10 mouse cellular contexts compared by ENCODE assay signal in genomic region chr8:96362853-96363445, GRCm38 (mm10).
DNase-seq lines count a peak whose midpoint lies in the region; ATAC-seq and TF ChIP-seq lines count a peak whose summit lies in the region.
"Had no signal": no experiment of that assay in that cellular context is flagged by ENCODE, and none has a peak within 500 bp of the region (broad histone marks: within the 10 kb centered on the region; RNA-seq: fewer than 3 reads in every experiment).

No protein-coding gene starts in this region.

- H3K27me3 ChIP-seq in heart, embryonic 13.5 days (replicated peaks) = no peaks in the 10 kb centered on the region
- H3K27me3 ChIP-seq in hindbrain, embryonic 12.5 days = no peaks in the 10 kb centered on the region
- no peaks in the 10 kb centered on the region for H3K27me3 ChIP-seq in thymus, adult 2 months (ENCODE audit: control insufficient read depth, insufficient read depth, low read length)

- 35% methylated on average over 14 of the region's 14 CpGs for WGBS in heart, embryonic 13.5 days
- 21% methylated on average over 14 of the region's 14 CpGs for WGBS in hindbrain, embryonic 12.5 days
- 76% methylated on average over 14 of the region's 14 CpGs for WGBS in thymus, adult 2 months

- no peak for TF ChIP-seq POLR2A in thymus, adult 2 months (IDR thresholded peaks at IDR 0.05; ENCODE audit: control insufficient read depth, extremely low read depth, insufficient read depth, low read length, poor library complexity)

- H3K36me3 ChIP-seq in heart, embryonic 13.5 days = no peaks in the 10 kb centered on the region
- no peaks in the 10 kb centered on the region for H3K36me3 ChIP-seq in hindbrain, embryonic 12.5 days
- H3K36me3 ChIP-seq in thymus, adult 2 months (ENCODE audit: control insufficient read depth, insufficient read depth, low read length) = no peaks in the 10 kb centered on the region

- no peak for DNase-seq in heart, postnatal 36 days
- DNase-seq in adrenal gland, adult 18-20 months (ENCODE audit: low spot score in 2 of 2) = peak; percentile 18 to 20
- DNase-seq in mesoderm, embryonic 11.5 days (ENCODE audit: low read depth, low spot score) = peak; percentile 26
- no peak for DNase-seq in layer of hippocampus, adult 8-10 months (ENCODE audit: low spot score in 2 of 2)
- no peak for DNase-seq in thymus, adult 2 months
- no peak for DNase-seq in layer of hippocampus, adult 11-12 months (ENCODE audit: low spot score)
- DNase-seq: B cell, adult 2 months; gastrocnemius, postnatal 36 days had no signal

- peaks cover 8% of the 10 kb centered on the region; the same call in 1 of the 2 replicates for H3K4me1 ChIP-seq in heart, embryonic 13.5 days
- H3K4me1 ChIP-seq in hindbrain, embryonic 12.5 days = peaks cover 5% of the 10 kb centered on the region; the same call in 1 of the 2 replicates
- no peaks in the 10 kb centered on the region for H3K4me1 ChIP-seq in thymus, adult 2 months (replicated peaks; ENCODE audit: control insufficient read depth, insufficient read depth, low read length)

- H3K27ac ChIP-seq in heart, embryonic 13.5 days (replicated peaks) = no peak overlapping the region
- H3K27ac ChIP-seq in hindbrain, embryonic 12.5 days = no peak overlapping the region
- H3K27ac ChIP-seq in thymus, adult 2 months (ENCODE audit: control insufficient read depth, insufficient read depth, low read length) = no peak overlapping the region

- intact Hi-C loops in heart, postnatal 36 days (cut with DNase I) = no loop called here

- H3K9me3 ChIP-seq in heart, embryonic 13.5 days = no peaks in the 10 kb centered on the region
- no peaks in the 10 kb centered on the region for H3K9me3 ChIP-seq in hindbrain, embryonic 12.5 days (replicated peaks)

- TF ChIP-seq CTCF in thymus, adult 2 months (IDR thresholded peaks at IDR 0.05; ENCODE audit: borderline replicate concordance, control insufficient read depth, extremely low read depth, insufficient read depth, low read length, poor library complexity) = no peak

- no peak overlapping the region for H3K4me3 ChIP-seq in heart, embryonic 13.5 days
- no peak overlapping the region for H3K4me3 ChIP-seq in hindbrain, embryonic 12.5 days
- H3K4me3 ChIP-seq in thymus, adult 2 months (ENCODE audit: control insufficient read depth, insufficient read depth, low read length) = no peak overlapping the region

- peak overlapping the region; percentile 42 for H3K4me2 ChIP-seq in heart, embryonic 13.5 days
- H3K4me2 ChIP-seq in hindbrain, embryonic 12.5 days (replicated peaks) = 0 out of 2 replicates have a peak overlapping the region, but pooled peaks have one; percentile 7

- no peak for ATAC-seq in heart, embryonic 13.5 days (ENCODE audit: extremely low read depth, insufficient number of reproducible peaks, low FRiP score, low TSS enrichment)
- 0 out of 2 replicates have a peak, but pooled peaks have one; percentile 38 for ATAC-seq in hindbrain, embryonic 12.5 days (ENCODE audit: low FRiP score)

- H3K9ac ChIP-seq in heart, embryonic 13.5 days = no peak overlapping the region
- no peak overlapping the region for H3K9ac ChIP-seq in hindbrain, embryonic 12.5 days

Comparison
In these comparisons a context has a peak if more than half of its experiments do, and no peak if none do; other contexts are left out.
1. DNase-seq: peak in adrenal gland, adult 18-20 months (2 of 2) and mesoderm, embryonic 11.5 days (single experiment); none in heart, postnatal 36 days (0 of 2), layer of hippocampus, adult 8-10 months (0 of 2), thymus, adult 2 months (single experiment) and layer of hippocampus, adult 11-12 months (single experiment).